Mouse (Mus musculus): ENCODE results near the gene Snrpb2. TPM values are rescaled to one million over a fixed set of nuclear protein-coding genes. Genes with fewer than 3 reads are reported as not detected.

Snrpb2 gene
- polyA plus RNA-seq (2014; fragmentation: Nextera tagmentation; extraction: Ambion mirVana), result 85.2 and 91.0 TPM in 2 replicates

DNA sequence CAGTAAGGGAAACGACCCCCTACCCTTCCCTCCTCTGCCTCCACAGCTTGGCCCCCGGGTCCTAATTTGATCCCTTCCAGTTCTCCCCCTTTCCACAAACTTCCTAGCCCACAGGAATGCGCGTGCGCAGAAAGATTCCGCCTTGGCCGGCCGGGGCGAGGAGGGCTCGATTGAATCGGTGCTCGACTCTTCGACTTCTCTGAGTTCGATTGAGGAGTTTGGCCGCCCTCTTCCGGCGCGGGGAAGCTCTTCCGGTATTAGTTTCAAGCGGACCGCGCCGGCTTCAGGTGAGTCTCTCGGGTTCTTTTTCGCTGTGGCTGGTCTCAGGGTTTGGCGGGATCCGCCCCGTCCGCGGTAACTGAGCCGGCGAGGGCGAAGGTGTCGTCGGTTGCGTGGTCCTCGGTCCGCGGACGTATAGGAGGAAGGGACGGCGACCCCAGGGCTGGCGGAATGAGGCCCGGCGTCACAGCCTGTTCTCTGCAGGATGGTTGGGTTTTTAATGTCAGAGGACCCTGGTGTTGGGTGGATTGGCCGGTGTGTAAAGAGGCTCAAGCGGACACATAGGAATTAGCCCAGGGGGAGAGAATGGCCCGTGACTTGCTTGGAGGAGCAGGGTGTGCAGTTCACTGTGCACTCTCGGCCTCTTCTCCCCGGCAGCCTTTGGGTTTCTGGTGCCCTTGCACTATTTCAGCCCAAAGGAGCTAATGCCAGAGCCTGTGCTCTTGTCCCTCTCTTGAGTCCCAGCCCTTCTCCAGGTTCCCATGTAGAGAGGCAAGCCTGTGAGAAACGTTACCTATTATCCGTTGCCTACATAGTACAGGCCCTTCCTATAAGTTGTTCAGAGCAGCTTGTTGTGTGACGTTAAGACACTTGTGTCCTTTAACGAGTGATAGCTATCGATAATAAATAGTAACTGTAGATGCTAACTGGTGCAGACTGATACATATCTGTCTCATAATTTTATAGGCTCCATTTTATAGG is at the start of gene Snrpb2:
Snrpb2 (plus strand) TSS at position 228 of the 981 bp plus-strand sequence.
- DNase-seq (peak; percentile 98), ATAC-seq (ENCODE audit: insufficient read depth) (peak; percentile 93)
- Histone ChIP-seq H3K9me3 (ENCODE audit: low read depth, low read length) (no peaks in the 10 kb centered on the region), H3K27ac (ENCODE audit: low read depth) (no peak within 1 kb of the TSS), H3K4me2 (peak within 1 kb of the TSS; percentile 64), H3K4me3 (ENCODE audit: low read depth, low read length) (peak within 1 kb of the TSS; percentile 62), H3K4me1 (ENCODE audit: insufficient read depth) (no peaks in the 10 kb centered on the region; the same call in 1 of the 2 replicates), H3K36me3 (ENCODE audit: insufficient read depth) (peaks cover 29% of the 10 kb centered on the region), H3K27me3 (ENCODE audit: insufficient read depth, low read length) (no peaks in the 10 kb centered on the region), H3K9ac (peak within 1 kb of the TSS; percentile 79)
- peak; percentile 34 for TF ChIP-seq CTCF (IDR thresholded peaks at IDR 0.05; ENCODE audit: low read depth)
- WGBS, result 1% methylated on average over 55 of the region's 55 CpGs

DNA sequence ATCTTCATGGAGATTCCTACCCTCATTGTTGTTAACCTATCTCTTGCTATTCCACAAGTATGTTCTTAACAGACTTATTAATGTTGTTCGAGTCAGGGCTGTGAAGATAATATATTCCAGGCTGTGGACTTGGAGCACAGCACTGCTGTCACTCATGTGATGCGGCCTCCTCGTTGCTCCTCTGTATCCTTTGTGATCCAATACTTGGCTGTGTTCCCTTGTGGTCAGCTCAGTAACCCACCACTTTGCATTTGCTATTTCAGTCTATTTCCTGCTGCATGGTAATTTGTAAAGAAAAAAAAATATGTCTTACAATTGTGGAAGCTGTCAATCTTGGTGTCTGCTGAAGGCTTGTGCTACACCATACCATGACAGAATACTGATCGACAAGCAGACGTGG is 49.8 kb upstream of the Snrpb2 start:
- TF ChIP-seq CTCF (IDR thresholded peaks at IDR 0.05; ENCODE audit: low read depth), result no peak
- ATAC-seq (ENCODE audit: insufficient read depth) (no peak), DNase-seq (no peak)
- H3K4me1 ChIP-seq (ENCODE audit: insufficient read depth), result no peaks in the 10 kb centered on the region
- no peak overlapping the region for H3K4me3 ChIP-seq (ENCODE audit: low read depth, low read length)
- H3K4me2 ChIP-seq, result no peak overlapping the region
- no peaks in the 10 kb centered on the region for H3K36me3 ChIP-seq (ENCODE audit: insufficient read depth)
- H3K27ac ChIP-seq (ENCODE audit: low read depth), result no peak overlapping the region
- no peak overlapping the region for H3K9ac ChIP-seq
- no peaks in the 10 kb centered on the region for H3K9me3 ChIP-seq (ENCODE audit: low read depth, low read length)
- 76% methylated on average over 5 of the region's 5 CpGs for WGBS
- H3K27me3 ChIP-seq (ENCODE audit: insufficient read depth, low read length), result no peaks in the 10 kb centered on the region

- Histone ChIP-seq H3K4me1 (ENCODE audit: insufficient read depth) (no peaks in the 10 kb centered on the region), H3K27ac (ENCODE audit: low read depth) (no peak overlapping the region), H3K27me3 (ENCODE audit: insufficient read depth, low read length) (no peaks in the 10 kb centered on the region), H3K9me3 (ENCODE audit: low read depth, low read length) (no peaks in the 10 kb centered on the region), H3K36me3 (ENCODE audit: insufficient read depth) (no peaks in the 10 kb centered on the region), H3K9ac (no peak overlapping the region), H3K4me2 (no peak overlapping the region), H3K4me3 (ENCODE audit: low read depth, low read length) (no peak overlapping the region)
- DNase-seq, result no peak
- no peak for ATAC-seq (ENCODE audit: insufficient read depth)
- WGBS, result 91% methylated on average over 8 of the region's 8 CpGs
- no peak for TF ChIP-seq CTCF (IDR thresholded peaks at IDR 0.05; ENCODE audit: low read depth)
These were observed 44.8 kb upstream of the Snrpb2 start for GRCm38 (mm10) chr2:143018084-143018483.

DNA sequence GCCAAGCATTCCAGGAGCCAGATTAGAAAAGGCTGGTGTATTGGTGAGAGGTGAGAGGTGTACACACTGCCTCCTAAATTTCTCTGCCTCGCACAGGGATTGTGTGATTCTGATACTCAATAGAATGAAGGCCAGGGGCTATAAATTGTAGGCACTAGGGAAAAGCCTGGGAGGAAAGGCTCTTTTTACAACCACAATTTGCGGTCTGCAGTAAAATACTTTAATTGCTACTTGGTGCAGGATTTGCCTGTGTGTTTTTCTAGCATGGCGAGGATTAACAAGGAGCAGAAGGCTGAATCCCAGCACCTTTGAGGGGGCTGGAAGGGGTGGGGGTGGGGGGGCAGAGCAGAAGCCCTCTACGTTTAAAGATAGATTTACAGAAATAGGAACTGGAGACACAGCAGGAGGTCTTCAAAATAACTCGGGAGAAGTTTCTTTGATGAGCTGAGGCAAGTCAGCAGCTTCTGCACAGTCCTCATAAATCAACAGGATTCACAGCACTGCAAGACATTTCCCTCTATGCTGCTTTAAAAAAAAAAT is 44.2 kb upstream of the Snrpb2 start:
- no peaks in the 10 kb centered on the region for H3K27me3 ChIP-seq (ENCODE audit: insufficient read depth, low read length)
- TF ChIP-seq CTCF (IDR thresholded peaks at IDR 0.05; ENCODE audit: low read depth), result no peak
- no peaks in the 10 kb centered on the region for H3K4me1 ChIP-seq (ENCODE audit: insufficient read depth)
- H3K4me3 ChIP-seq (ENCODE audit: low read depth, low read length), result no peak overlapping the region
- H3K9ac ChIP-seq, result no peak overlapping the region
- DNase-seq (peak; percentile 32), ATAC-seq (ENCODE audit: insufficient read depth) (peak; percentile 63)
- H3K27ac ChIP-seq (ENCODE audit: low read depth), result no peak overlapping the region
- WGBS, result 27% methylated on average over 5 of the region's 5 CpGs
- no peaks in the 10 kb centered on the region for H3K36me3 ChIP-seq (ENCODE audit: insufficient read depth)
- H3K9me3 ChIP-seq (ENCODE audit: low read depth, low read length), result no peaks in the 10 kb centered on the region
- no peak overlapping the region for H3K4me2 ChIP-seq

GRCm38 (mm10) chr2:143019727-143020126 is 43.1 kb upstream of the Snrpb2 start:
- Histone ChIP-seq H3K9ac (no peak overlapping the region), H3K36me3 (ENCODE audit: insufficient read depth) (no peaks in the 10 kb centered on the region), H3K9me3 (ENCODE audit: low read depth, low read length) (no peaks in the 10 kb centered on the region), H3K4me3 (ENCODE audit: low read depth, low read length) (no peak overlapping the region), H3K4me2 (no peak overlapping the region), H3K27me3 (ENCODE audit: insufficient read depth, low read length) (no peaks in the 10 kb centered on the region), H3K27ac (ENCODE audit: low read depth) (no peak overlapping the region), H3K4me1 (ENCODE audit: insufficient read depth) (no peaks in the 10 kb centered on the region)
- TF ChIP-seq CTCF (IDR thresholded peaks at IDR 0.05; ENCODE audit: low read depth), result no peak
- ATAC-seq (ENCODE audit: insufficient read depth), result peak; percentile 83
- peak; percentile 64 for DNase-seq
- 30% methylated on average over 2 of the region's 2 CpGs for WGBS

DNA sequence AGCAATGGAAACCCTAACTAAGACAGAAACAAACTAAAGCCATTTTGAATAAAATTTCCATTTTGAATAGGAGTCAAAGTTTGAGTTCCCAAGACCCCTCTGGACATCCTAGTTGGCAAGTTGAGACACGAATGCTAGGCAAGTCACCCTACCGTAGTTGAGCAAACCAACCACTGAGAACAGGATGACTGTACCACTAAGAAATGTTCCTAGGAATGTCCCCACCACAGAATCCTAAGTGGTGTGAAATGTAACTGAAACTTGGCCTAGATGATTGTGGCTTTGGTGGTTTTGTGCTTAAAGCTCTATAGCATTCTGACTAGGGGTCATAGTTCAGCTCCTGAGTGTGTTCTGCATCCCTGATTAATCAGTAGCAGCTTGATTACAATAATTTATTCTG is 39.5 kb upstream of the Snrpb2 start:
- WGBS, result 94% methylated on average over 2 of the region's 2 CpGs
- Histone ChIP-seq H3K4me3 (ENCODE audit: low read depth, low read length) (no peak overlapping the region), H3K36me3 (ENCODE audit: insufficient read depth) (no peaks in the 10 kb centered on the region), H3K4me1 (ENCODE audit: insufficient read depth) (no peaks in the 10 kb centered on the region), H3K9me3 (ENCODE audit: low read depth, low read length) (no peaks in the 10 kb centered on the region), H3K9ac (no peak overlapping the region), H3K27me3 (ENCODE audit: insufficient read depth, low read length) (no peaks in the 10 kb centered on the region), H3K27ac (ENCODE audit: low read depth) (no peak overlapping the region), H3K4me2 (no peak overlapping the region)
- ATAC-seq (ENCODE audit: insufficient read depth) (no peak), DNase-seq (no peak)
- TF ChIP-seq CTCF (IDR thresholded peaks at IDR 0.05; ENCODE audit: low read depth), result no peak

DNA sequence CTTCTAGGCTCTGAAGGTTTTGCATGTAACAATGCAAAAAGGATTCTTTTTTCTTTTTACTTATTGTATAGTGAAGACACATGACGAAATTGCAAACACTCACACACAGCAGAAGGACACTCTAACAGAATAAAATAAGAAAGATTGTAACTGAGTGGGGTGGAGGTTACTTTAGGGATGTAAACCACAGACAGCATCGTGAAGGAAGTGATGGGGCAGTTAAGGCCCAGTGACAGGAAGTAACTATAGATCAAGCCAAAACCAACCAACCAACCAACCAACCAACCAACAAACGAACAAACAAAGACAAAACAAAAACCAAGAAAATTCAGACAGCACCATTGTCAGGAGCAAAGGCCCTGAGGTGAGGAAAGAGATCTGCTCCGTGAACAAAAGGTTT is 38.6 kb upstream of the Snrpb2 start:
- WGBS, result 82% methylated on average over 4 of the region's 4 CpGs
- Histone ChIP-seq H3K9ac (no peak overlapping the region), H3K4me2 (no peak overlapping the region), H3K36me3 (ENCODE audit: insufficient read depth) (no peaks in the 10 kb centered on the region), H3K27ac (ENCODE audit: low read depth) (no peak overlapping the region), H3K9me3 (ENCODE audit: low read depth, low read length) (no peaks in the 10 kb centered on the region), H3K4me3 (ENCODE audit: low read depth, low read length) (no peak overlapping the region), H3K4me1 (ENCODE audit: insufficient read depth) (no peaks in the 10 kb centered on the region), H3K27me3 (ENCODE audit: insufficient read depth, low read length) (no peaks in the 10 kb centered on the region)
- TF ChIP-seq CTCF (IDR thresholded peaks at IDR 0.05; ENCODE audit: low read depth), result no peak
- ATAC-seq (ENCODE audit: insufficient read depth) (no peak), DNase-seq (no peak)
